Mouse (Mus musculus): ENCODE results near the gene Ctse.

Ctse gene

GRCm38 (mm10) chr1:131702094-131702766, 64.1 kb downstream of the Ctse start:
- no peak for DNase-seq

GRCm38 (mm10) chr1:131703482-131703881, 65.4 kb downstream of the Ctse start:
- no peak for DNase-seq

GRCm38 (mm10) chr1:131708338-131708737, 70.2 kb downstream of the Ctse start:
- DNase-seq, result peak; percentile 78

- no peak for DNase-seq
These were observed 73.4 kb downstream of the Ctse start for GRCm38 (mm10) chr1:131711518-131711917.

- DNase-seq, result peak; percentile 95
These were observed 74.3 kb downstream of the Ctse start for GRCm38 (mm10) chr1:131712386-131712785.

- DNase-seq, result no peak
These were observed 76.6 kb downstream of the Ctse start for GRCm38 (mm10) chr1:131714388-131715337.

GRCm38 (mm10) chr1:131718952-131719694, 81.0 kb downstream of the Ctse start:
- DNase-seq, result no peak

GRCm38 (mm10) chr1:131721989-131722388, 83.9 kb downstream of the Ctse start:
- no peak for DNase-seq

GRCm38 (mm10) chr1:131723549-131723948, 85.4 kb downstream of the Ctse start:
- DNase-seq, result no peak
